13 mouse cellular contexts compared by ENCODE assay signal in the genomic region with DNA sequence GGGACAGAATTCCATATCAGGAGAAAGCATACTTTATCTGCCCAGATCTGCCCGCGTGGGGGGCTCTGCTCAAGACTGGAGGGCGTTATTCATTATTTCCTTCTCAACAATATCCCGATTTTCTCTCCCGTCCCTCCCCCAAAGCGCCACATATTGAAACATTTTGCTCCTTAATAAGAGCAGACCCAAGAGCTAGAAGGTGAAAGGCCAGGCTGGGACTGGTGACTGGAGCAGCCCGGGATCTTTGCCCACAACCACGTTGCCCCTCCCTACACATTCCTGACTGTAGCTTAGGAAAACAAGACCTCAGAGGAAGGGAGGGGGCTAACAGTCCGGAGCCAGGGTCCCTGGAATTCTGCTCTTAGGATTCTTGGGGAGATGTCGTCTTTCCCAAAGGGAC. TPM values are rescaled to one million over a fixed set of nuclear protein-coding genes. Genes with fewer than 3 reads are reported as not detected.
A peak's percentile ranks its signal among the peaks of the same experiment; 100 is the strongest.
DNase-seq lines count a peak whose midpoint lies in the region; ATAC-seq and TF ChIP-seq lines count a peak whose summit lies in the region.
"Had no signal": no experiment of that assay in that cellular context is flagged by ENCODE, and none has a peak within 500 bp of the region (broad histone marks: within the 10 kb centered on the region; RNA-seq: fewer than 3 reads in every experiment).

No protein-coding gene starts in this region.

- H3K9ac ChIP-seq in forebrain, embryonic 16.5 days (replicated peaks; ENCODE audit: low read depth, low read length) = no peak overlapping the region
- no peak overlapping the region for H3K9ac ChIP-seq in kidney, embryonic 14.5 days (ENCODE audit: low read depth, low read length)
- no peak overlapping the region for H3K9ac ChIP-seq in stomach, embryonic 14.5 days (replicated peaks; ENCODE audit: low read depth, low read length)
- no peak overlapping the region for H3K9ac ChIP-seq in stomach, postnatal 0 days (ENCODE audit: low read length)
- H3K9ac ChIP-seq: forebrain, embryonic 15.5 days had no signal

- H3K27me3 ChIP-seq in forebrain, embryonic 10.5 days (ENCODE audit: poor library complexity, severe bottlenecking) = peaks cover 79% of the 10 kb centered on the region
- peaks cover 47% of the 10 kb centered on the region for H3K27me3 ChIP-seq in forebrain, embryonic 16.5 days (replicated peaks; ENCODE audit: control insufficient read depth, insufficient read depth, low read length)
- peaks cover 5% of the 10 kb centered on the region; the same call in 1 of the 2 replicates for H3K27me3 ChIP-seq in kidney, embryonic 14.5 days (ENCODE audit: control insufficient read depth, insufficient read depth, low read length)
- 0 out of 2 replicates have a peak, but pooled peaks cover 5% of the 10 kb centered on the region for H3K27me3 ChIP-seq in stomach, embryonic 14.5 days (ENCODE audit: control insufficient read depth, insufficient read depth, low read length)
- no peaks in the 10 kb centered on the region for H3K27me3 ChIP-seq in stomach, postnatal 0 days (ENCODE audit: control insufficient read depth, insufficient read depth, low read length)

- TF ChIP-seq CTCF in stomach, postnatal 0 days (IDR thresholded peaks at IDR 0.05; ENCODE audit: low read depth) = no peak

- TF ChIP-seq EP300 in stomach, postnatal 0 days (optimal IDR thresholded peaks at IDR 0.05) = no peak

- ATAC-seq in forebrain, embryonic 16.5 days = no peak
- peak; percentile 58 for ATAC-seq in kidney, embryonic 14.5 days (ENCODE audit: low FRiP score, low TSS enrichment)
- no peak for ATAC-seq in stomach, embryonic 14.5 days (ENCODE audit: insufficient number of reproducible peaks, insufficient read depth, low FRiP score, low read depth)
- ATAC-seq in stomach, postnatal 0 days (ENCODE audit: low FRiP score, low TSS enrichment) = no peak
- ATAC-seq: forebrain, embryonic 15.5 days; inflammation-experienced regulatory T-cells, adult 6 months had no signal

- H3K4me2 ChIP-seq in forebrain, embryonic 16.5 days (ENCODE audit: low read length) = no peak overlapping the region
- no peak overlapping the region; the same call in 1 of the 2 replicates for H3K4me2 ChIP-seq in kidney, embryonic 14.5 days (replicated peaks; ENCODE audit: low read depth, low read length)
- peak overlapping the region; percentile 18; the same call in 1 of the 2 replicates for H3K4me2 ChIP-seq in stomach, embryonic 14.5 days (replicated peaks; ENCODE audit: low read depth, low read length)
- H3K4me2 ChIP-seq in stomach, postnatal 0 days (replicated peaks; ENCODE audit: low read depth) = no peak overlapping the region
- H3K4me2 ChIP-seq: forebrain, embryonic 15.5 days had no signal

- no peaks in the 10 kb centered on the region for H3K9me3 ChIP-seq in forebrain, embryonic 10.5 days
- no peaks in the 10 kb centered on the region for H3K9me3 ChIP-seq in forebrain, embryonic 16.5 days (ENCODE audit: control insufficient read depth, low read length)
- no peaks in the 10 kb centered on the region for H3K9me3 ChIP-seq in kidney, embryonic 14.5 days (ENCODE audit: control insufficient read depth, low read length)
- H3K9me3 ChIP-seq in stomach, embryonic 14.5 days (ENCODE audit: control insufficient read depth, low read depth, low read length) = no peaks in the 10 kb centered on the region
- no peaks in the 10 kb centered on the region for H3K9me3 ChIP-seq in stomach, postnatal 0 days (ENCODE audit: control insufficient read depth, low read length)
- H3K9me3 ChIP-seq: forebrain, embryonic 15.5 days had no signal

- H3K27ac ChIP-seq in forebrain, embryonic 10.5 days = peak overlapping the region; percentile 77
- no peak overlapping the region for H3K27ac ChIP-seq in forebrain, embryonic 16.5 days (ENCODE audit: low read length)
- no peak overlapping the region for H3K27ac ChIP-seq in kidney, embryonic 14.5 days (ENCODE audit: low read depth, low read length)
- H3K27ac ChIP-seq in stomach, embryonic 14.5 days (ENCODE audit: low read length) = no peak overlapping the region
- H3K27ac ChIP-seq in stomach, postnatal 0 days (replicated peaks) = no peak overlapping the region
- H3K27ac ChIP-seq: forebrain, embryonic 15.5 days had no signal

- H3K4me3 ChIP-seq in forebrain, embryonic 10.5 days = no peak overlapping the region
- no peak overlapping the region for H3K4me3 ChIP-seq in forebrain, embryonic 16.5 days (replicated peaks; ENCODE audit: low read length)
- no peak overlapping the region for H3K4me3 ChIP-seq in kidney, embryonic 14.5 days (ENCODE audit: low read length)
- H3K4me3 ChIP-seq in stomach, embryonic 14.5 days (ENCODE audit: low read depth, low read length) = no peak overlapping the region
- no peak overlapping the region for H3K4me3 ChIP-seq in stomach, postnatal 0 days (ENCODE audit: low read depth, low read length)
- H3K4me3 ChIP-seq: forebrain, embryonic 15.5 days had no signal

- peaks cover 56% of the 10 kb centered on the region for H3K4me1 ChIP-seq in forebrain, embryonic 10.5 days
- no peaks in the 10 kb centered on the region; the same call in 1 of the 2 replicates for H3K4me1 ChIP-seq in forebrain, embryonic 16.5 days (replicated peaks; ENCODE audit: control insufficient read depth, insufficient read depth, low read length)
- H3K4me1 ChIP-seq in kidney, embryonic 14.5 days (ENCODE audit: control insufficient read depth, insufficient read depth, low read length) = peaks cover 33% of the 10 kb centered on the region
- peaks cover 14% of the 10 kb centered on the region; the same call in 1 of the 2 replicates for H3K4me1 ChIP-seq in stomach, embryonic 14.5 days (ENCODE audit: control insufficient read depth, insufficient read depth, low read length)
- 0 out of 2 replicates have a peak, but pooled peaks cover 3% of the 10 kb centered on the region for H3K4me1 ChIP-seq in stomach, postnatal 0 days (replicated peaks; ENCODE audit: control insufficient read depth, insufficient read depth)

- peak; percentile 47 for DNase-seq in forebrain, embryonic 10.5 days (ENCODE audit: extremely low spot score, low spot score)
- no peak for DNase-seq in kidney, postnatal 25 days
- DNase-seq in stomach, postnatal 0 days (ENCODE audit: low spot score) = no peak
- DNase-seq in spleen, postnatal 36 days (ENCODE audit: low spot score in 2 of 2) = no peak
- no peak for DNase-seq in adrenal gland, adult 2 months
- DNase-seq: adrenal gland, postnatal 25 days; lung, adult 18-20 months; right cerebral cortex, postnatal 4 days had no signal

- 4% methylated on average over 10 of the region's 10 CpGs for WGBS in forebrain, embryonic 10.5 days
- 2% methylated on average over 10 of the region's 10 CpGs for WGBS in forebrain, embryonic 16.5 days
- 4% methylated on average over 10 of the region's 10 CpGs for WGBS in kidney, embryonic 14.5 days
- WGBS in stomach, embryonic 14.5 days = 10% methylated on average over 10 of the region's 10 CpGs
- 23% methylated on average over 10 of the region's 10 CpGs for WGBS in stomach, postnatal 0 days

- H3K36me3 ChIP-seq in forebrain, embryonic 10.5 days (replicated peaks) = no peaks in the 10 kb centered on the region
- no peaks in the 10 kb centered on the region for H3K36me3 ChIP-seq in forebrain, embryonic 16.5 days (ENCODE audit: control insufficient read depth, insufficient read depth)
- no peaks in the 10 kb centered on the region for H3K36me3 ChIP-seq in kidney, embryonic 14.5 days (ENCODE audit: control insufficient read depth, insufficient read depth, low read length)
- H3K36me3 ChIP-seq in stomach, embryonic 14.5 days (ENCODE audit: control insufficient read depth, insufficient read depth, low read length) = no peaks in the 10 kb centered on the region
- H3K36me3 ChIP-seq in stomach, postnatal 0 days (ENCODE audit: control insufficient read depth, insufficient read depth, low read length) = no peaks in the 10 kb centered on the region
- H3K36me3 ChIP-seq: forebrain, embryonic 15.5 days had no signal

RNA-seq across cellular contexts. Expression of gene Fli1, which starts 7.9 kb away (rescaled TPM):
- 22.5 and 24.5 TPM in 2 replicates for polyA plus RNA-seq in forebrain, embryonic 10.5 days (2016; fragmentation: Nextera tagmentation; extraction: Ambion mirVana)
- polyA plus RNA-seq in forebrain, embryonic 16.5 days (2015; fragmentation: Nextera tagmentation; extraction: Ambion mirVana) = 7.3 and 7.8 TPM in 2 replicates
- 24.0 and 27.3 TPM in 2 replicates for polyA plus RNA-seq in kidney, embryonic 14.5 days (2014; fragmentation: Nextera tagmentation; extraction: Ambion mirVana)
- polyA plus RNA-seq in stomach, embryonic 14.5 days (2014; fragmentation: Nextera tagmentation; extraction: Ambion mirVana) = 11.4 and 11.6 TPM in 2 replicates
- 4.6 and 4.9 TPM in 2 replicates for polyA plus RNA-seq in stomach, postnatal 0 days (2015; fragmentation: Nextera tagmentation; extraction: Ambion mirVana)
- total RNA-seq in adrenal gland, adult 2 months (2021) = 10 to 100 TPM; 10.5 to 20.0 TPM
- polyA plus RNA-seq in adrenal gland, adult 2 months (2012; rRNA removed) = 3.0 and 4.0 TPM in 2 replicates
